Mouse (Mus musculus): ENCODE data around the gene Slc26a6. TPM values are rescaled to one million over a fixed set of nuclear protein-coding genes. Genes with fewer than 3 reads are reported as not detected.

Slc26a6 gene
- polyA plus RNA-seq (2015; fragmentation: Nextera tagmentation; extraction: Ambion mirVana): 17.5 and 19.0 TPM in 2 replicates

- Histone ChIP-seq H3K27ac (ENCODE audit: low read length) (peak within 1 kb of the TSS; percentile 78), H3K36me3 (ENCODE audit: control insufficient read depth, insufficient read depth, low read length) (peaks cover 19% of the 10 kb centered on the region), H3K4me1 (ENCODE audit: control insufficient read depth, insufficient read depth, low read length) (peaks cover 10% of the 10 kb centered on the region; the same call in 1 of the 2 replicates), H3K27me3 (ENCODE audit: control insufficient read depth, insufficient read depth, low read depth, low read length) (no peaks in the 10 kb centered on the region), H3K4me3 (ENCODE audit: low read depth, low read length) (peak within 1 kb of the TSS; percentile 71), H3K9ac (ENCODE audit: low read depth, low read length) (peak within 1 kb of the TSS; percentile 67), H3K4me2 (ENCODE audit: low read length) (peak within 1 kb of the TSS; percentile 84), H3K9me3 (replicated peaks; ENCODE audit: control insufficient read depth, low read length, poor library complexity, severe bottlenecking) (no peaks in the 10 kb centered on the region)
- no peak for ATAC-seq
- WGBS: 87% methylated on average over 3 of the region's 3 CpGs
These were observed at the start of gene Slc26a6 for GRCm38 (mm10) chr9:108852976-108853375. TSS of gene Slc26a6 (plus strand) at chr9:108853283.

GRCm38 (mm10) chr9:108805768-108806167 is 47.3 kb upstream of the Slc26a6 start:
- H3K27me3 ChIP-seq (ENCODE audit: control insufficient read depth, insufficient read depth, low read depth, low read length): no peaks in the 10 kb centered on the region
- no peak overlapping the region for H3K4me2 ChIP-seq (ENCODE audit: low read length)
- 0 out of 2 replicates have a peak overlapping the region, but pooled peaks have one; percentile 4 for H3K9ac ChIP-seq (ENCODE audit: low read depth, low read length)
- no peaks in the 10 kb centered on the region for H3K9me3 ChIP-seq (replicated peaks; ENCODE audit: control insufficient read depth, low read length, poor library complexity, severe bottlenecking)
- no peak for ATAC-seq
- WGBS: 81% methylated on average over 8 of the region's 8 CpGs
- no peak overlapping the region for H3K4me3 ChIP-seq (ENCODE audit: low read depth, low read length)
- H3K36me3 ChIP-seq (ENCODE audit: control insufficient read depth, insufficient read depth, low read length): peaks cover 36% of the 10 kb centered on the region
- no peak overlapping the region for H3K27ac ChIP-seq (ENCODE audit: low read length)
- H3K4me1 ChIP-seq (ENCODE audit: control insufficient read depth, insufficient read depth, low read length): peaks cover 16% of the 10 kb centered on the region

DNA sequence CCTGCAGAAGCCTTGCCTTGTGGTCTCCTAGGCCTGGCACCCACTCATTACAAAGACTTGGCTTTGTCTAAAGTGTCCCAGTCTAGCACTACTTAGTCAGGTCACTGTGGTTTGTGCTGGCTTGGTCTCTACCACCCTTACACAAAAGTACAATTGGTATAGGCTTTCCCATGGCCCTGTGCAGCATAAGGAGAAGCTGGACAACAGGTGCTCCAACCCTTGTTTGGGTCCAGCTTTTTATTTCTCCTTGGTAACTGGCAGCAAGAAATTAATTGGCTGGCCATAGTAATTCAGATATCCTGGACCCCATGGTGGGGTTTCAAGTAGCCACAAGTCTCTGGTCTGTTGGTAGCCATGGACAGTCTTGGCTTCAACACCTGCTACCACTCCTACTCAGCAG is 46.7 kb upstream of the Slc26a6 start:
- no peaks in the 10 kb centered on the region for H3K27me3 ChIP-seq (ENCODE audit: control insufficient read depth, insufficient read depth, low read depth, low read length)
- H3K27ac ChIP-seq (ENCODE audit: low read length): no peak overlapping the region
- H3K36me3 ChIP-seq (ENCODE audit: control insufficient read depth, insufficient read depth, low read length): peaks cover 34% of the 10 kb centered on the region

GRCm38 (mm10) chr9:108806831-108807230 is 46.3 kb upstream of the Slc26a6 start:
- H3K27me3 ChIP-seq (ENCODE audit: control insufficient read depth, insufficient read depth, low read depth, low read length): no peaks in the 10 kb centered on the region
- H3K27ac ChIP-seq (ENCODE audit: low read length): no peak overlapping the region
- no peak for ATAC-seq
- H3K4me3 ChIP-seq (ENCODE audit: low read depth, low read length): no peak overlapping the region
- WGBS: 100% methylated on average over 1 of the region's 1 CpGs
- no peak overlapping the region for H3K9ac ChIP-seq (ENCODE audit: low read depth, low read length)
- no peak overlapping the region for H3K4me2 ChIP-seq (ENCODE audit: low read length)
- H3K36me3 ChIP-seq (ENCODE audit: control insufficient read depth, insufficient read depth, low read length): peaks cover 39% of the 10 kb centered on the region
- no peaks in the 10 kb centered on the region for H3K9me3 ChIP-seq (replicated peaks; ENCODE audit: control insufficient read depth, low read length, poor library complexity, severe bottlenecking)
- H3K4me1 ChIP-seq (ENCODE audit: control insufficient read depth, insufficient read depth, low read length): peaks cover 16% of the 10 kb centered on the region

More for the DNA sequence above, 46.7 kb upstream of the Slc26a6 start:
- H3K4me3 ChIP-seq (ENCODE audit: low read depth, low read length): no peak overlapping the region
- no peaks in the 10 kb centered on the region for H3K9me3 ChIP-seq (replicated peaks; ENCODE audit: control insufficient read depth, low read length, poor library complexity, severe bottlenecking)
- peaks cover 16% of the 10 kb centered on the region for H3K4me1 ChIP-seq (ENCODE audit: control insufficient read depth, insufficient read depth, low read length)
- H3K4me2 ChIP-seq (ENCODE audit: low read length): no peak overlapping the region
- ATAC-seq: no peak
- no peak overlapping the region for H3K9ac ChIP-seq (ENCODE audit: low read depth, low read length)

DNA sequence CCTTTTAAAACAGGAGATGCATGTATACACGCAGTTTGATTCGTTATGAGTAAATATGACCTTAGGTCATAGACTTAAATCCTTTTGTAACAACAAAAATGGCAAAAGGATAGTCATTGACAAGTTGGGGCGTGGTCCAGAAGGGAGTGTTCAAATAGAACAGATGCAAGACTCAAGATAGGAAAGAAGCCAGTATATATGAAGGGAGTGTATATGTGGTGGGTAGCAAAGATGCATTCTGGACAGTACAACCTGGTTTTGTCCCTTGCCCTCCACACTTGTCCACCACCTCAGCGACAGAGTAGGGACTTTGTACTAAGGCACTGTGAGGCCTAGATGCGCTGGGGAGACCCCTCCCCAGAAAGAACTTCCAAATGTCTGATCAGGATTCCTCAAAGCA is 45.4 kb upstream of the Slc26a6 start:
- WGBS: 77% methylated on average over 5 of the region's 5 CpGs
- peaks cover 43% of the 10 kb centered on the region for H3K36me3 ChIP-seq (ENCODE audit: control insufficient read depth, insufficient read depth, low read length)
- H3K4me2 ChIP-seq (ENCODE audit: low read length): peak overlapping the region; percentile 87; the same call in 1 of the 2 replicates
- no peak overlapping the region for H3K9ac ChIP-seq (ENCODE audit: low read depth, low read length)
- H3K27ac ChIP-seq (ENCODE audit: low read length): peak overlapping the region; percentile 55; the same call in 1 of the 2 replicates
- H3K9me3 ChIP-seq (replicated peaks; ENCODE audit: control insufficient read depth, low read length, poor library complexity, severe bottlenecking): no peaks in the 10 kb centered on the region
- peak; percentile 23 for ATAC-seq
- no peak overlapping the region for H3K4me3 ChIP-seq (ENCODE audit: low read depth, low read length)
- no peaks in the 10 kb centered on the region for H3K27me3 ChIP-seq (ENCODE audit: control insufficient read depth, insufficient read depth, low read depth, low read length)
- peaks cover 16% of the 10 kb centered on the region for H3K4me1 ChIP-seq (ENCODE audit: control insufficient read depth, insufficient read depth, low read length)

DNA sequence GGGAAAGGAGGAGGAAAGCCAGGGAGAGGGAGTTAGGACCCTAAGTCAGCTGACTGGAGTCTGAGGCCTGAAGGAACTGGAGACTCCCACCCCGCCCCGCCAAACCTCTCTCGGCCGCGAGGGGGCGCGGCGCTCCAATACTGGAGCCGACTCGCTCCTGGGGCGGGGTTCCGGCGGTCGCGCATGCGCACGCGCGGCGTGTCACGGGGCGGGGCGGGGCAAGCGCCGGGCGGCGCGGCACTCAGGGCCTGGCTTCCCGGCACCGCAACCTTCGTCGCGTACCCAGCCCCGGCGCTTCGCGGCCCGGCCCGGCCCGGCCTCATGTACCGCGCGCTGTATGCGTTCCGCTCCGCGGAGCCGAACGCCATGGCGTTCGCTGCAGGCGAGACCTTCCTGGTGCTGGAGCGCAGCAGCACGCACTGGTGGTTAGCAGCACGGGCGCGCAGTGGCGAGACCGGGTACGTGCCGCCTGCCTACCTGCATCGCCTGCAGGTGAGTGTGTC is 44.9 kb upstream of the Slc26a6 start, which contains the start of gene Nckipsd:
Gene Nckipsd, plus strand, starts transcription at position 206 of the 503 bp plus-strand sequence.
- H3K9me3 ChIP-seq (replicated peaks; ENCODE audit: control insufficient read depth, low read length, poor library complexity, severe bottlenecking): no peaks in the 10 kb centered on the region
- peak; percentile 89 for ATAC-seq
- peaks cover 47% of the 10 kb centered on the region for H3K36me3 ChIP-seq (ENCODE audit: control insufficient read depth, insufficient read depth, low read length)
- H3K4me2 ChIP-seq (ENCODE audit: low read length): peak within 1 kb of the TSS; percentile 87
- H3K4me1 ChIP-seq (ENCODE audit: control insufficient read depth, insufficient read depth, low read length): peaks cover 16% of the 10 kb centered on the region
- H3K4me3 ChIP-seq (ENCODE audit: low read depth, low read length): peak within 1 kb of the TSS; percentile 88
- 0% methylated on average over 49 of the region's 62 CpGs for WGBS
- peak within 1 kb of the TSS; percentile 80 for H3K27ac ChIP-seq (ENCODE audit: low read length)
- H3K9ac ChIP-seq (ENCODE audit: low read depth, low read length): peak within 1 kb of the TSS; percentile 94
- H3K27me3 ChIP-seq (ENCODE audit: control insufficient read depth, insufficient read depth, low read depth, low read length): no peaks in the 10 kb centered on the region

DNA sequence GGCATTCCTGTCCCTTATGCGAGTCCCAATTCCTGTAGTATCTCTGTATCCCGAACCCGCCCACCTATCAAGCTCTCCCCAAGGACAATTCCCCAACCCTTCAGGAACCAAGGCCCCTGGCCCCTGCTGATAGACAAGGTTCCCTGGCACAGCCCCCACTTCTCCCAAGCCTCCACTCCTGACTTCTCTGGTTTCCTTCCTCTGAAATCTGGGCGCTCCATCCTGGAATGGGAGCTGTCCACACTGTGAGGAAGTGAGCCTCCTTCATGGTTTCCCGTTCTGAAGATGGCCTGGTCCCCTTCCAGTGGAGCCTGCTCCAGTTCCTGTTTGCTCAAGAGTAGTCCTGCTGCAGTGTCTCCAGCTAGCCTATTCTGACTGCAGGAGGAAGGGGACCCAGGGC is 43.9 kb upstream of the Slc26a6 start:
- H3K4me3 ChIP-seq (ENCODE audit: low read depth, low read length): peak overlapping the region; percentile 88
- peak overlapping the region; percentile 94 for H3K9ac ChIP-seq (ENCODE audit: low read depth, low read length)
- H3K4me1 ChIP-seq (ENCODE audit: control insufficient read depth, insufficient read depth, low read length): peaks cover 16% of the 10 kb centered on the region
- H3K4me2 ChIP-seq (ENCODE audit: low read length): peak overlapping the region; percentile 87
- WGBS: 81% methylated on average over 5 of the region's 5 CpGs
- no peak for ATAC-seq
- H3K9me3 ChIP-seq (replicated peaks; ENCODE audit: control insufficient read depth, low read length, poor library complexity, severe bottlenecking): no peaks in the 10 kb centered on the region
- no peaks in the 10 kb centered on the region for H3K27me3 ChIP-seq (ENCODE audit: control insufficient read depth, insufficient read depth, low read depth, low read length)
- H3K36me3 ChIP-seq (ENCODE audit: control insufficient read depth, insufficient read depth, low read length): peaks cover 47% of the 10 kb centered on the region
- H3K27ac ChIP-seq (ENCODE audit: low read length): no peak overlapping the region

DNA sequence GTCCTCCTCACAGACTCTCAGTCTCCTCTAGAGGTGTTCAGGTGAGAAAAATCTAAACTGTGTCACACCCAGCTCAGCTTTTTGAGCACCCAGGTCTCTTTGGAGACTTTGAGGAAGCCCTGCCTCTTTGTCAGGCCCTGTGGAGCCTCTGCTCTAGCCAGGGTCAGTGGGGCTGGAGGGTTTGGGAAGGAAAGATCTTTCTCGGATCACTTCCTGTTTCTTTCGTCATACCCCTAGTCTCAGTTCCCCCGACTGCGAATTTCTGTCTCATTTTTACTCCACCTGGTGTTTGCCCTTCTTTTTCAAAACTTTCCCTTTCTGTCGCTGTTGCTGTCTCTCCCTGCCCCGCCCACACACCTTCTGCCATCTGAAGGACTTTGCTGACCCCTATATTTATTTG is 43.4 kb upstream of the Slc26a6 start:
- 83% methylated on average over 6 of the region's 6 CpGs for WGBS
- ATAC-seq: no peak

GRCm38 (mm10) chr9:108810516-108810915 is 42.6 kb upstream of the Slc26a6 start:
- Histone ChIP-seq H3K4me2 (ENCODE audit: low read length) (no peak overlapping the region), H3K4me1 (ENCODE audit: control insufficient read depth, insufficient read depth, low read length) (peaks cover 16% of the 10 kb centered on the region), H3K4me3 (ENCODE audit: low read depth, low read length) (no peak overlapping the region), H3K9me3 (replicated peaks; ENCODE audit: control insufficient read depth, low read length, poor library complexity, severe bottlenecking) (no peaks in the 10 kb centered on the region), H3K9ac (ENCODE audit: low read depth, low read length) (no peak overlapping the region), H3K27me3 (ENCODE audit: control insufficient read depth, insufficient read depth, low read depth, low read length) (no peaks in the 10 kb centered on the region), H3K36me3 (ENCODE audit: control insufficient read depth, insufficient read depth, low read length) (peaks cover 49% of the 10 kb centered on the region), H3K27ac (ENCODE audit: low read length) (no peak overlapping the region)
- 83% methylated on average over 4 of the region's 5 CpGs for WGBS
- no peak for ATAC-seq

More for the DNA sequence above, 43.4 kb upstream of the Slc26a6 start:
- Histone ChIP-seq H3K4me3 (ENCODE audit: low read depth, low read length) (no peak overlapping the region), H3K4me1 (ENCODE audit: control insufficient read depth, insufficient read depth, low read length) (peaks cover 16% of the 10 kb centered on the region), H3K9ac (ENCODE audit: low read depth, low read length) (peak overlapping the region; percentile 94; the same call in 1 of the 2 replicates), H3K4me2 (ENCODE audit: low read length) (peak overlapping the region; percentile 87; the same call in 1 of the 2 replicates), H3K9me3 (replicated peaks; ENCODE audit: control insufficient read depth, low read length, poor library complexity, severe bottlenecking) (no peaks in the 10 kb centered on the region), H3K27ac (ENCODE audit: low read length) (no peak overlapping the region), H3K27me3 (ENCODE audit: control insufficient read depth, insufficient read depth, low read depth, low read length) (no peaks in the 10 kb centered on the region), H3K36me3 (ENCODE audit: control insufficient read depth, insufficient read depth, low read length) (peaks cover 47% of the 10 kb centered on the region)
